Mouse (Mus musculus): Measurements from ENCODE around the gene Aff4. TPM values are rescaled to one million over a fixed set of nuclear protein-coding genes. Genes with fewer than 3 reads are reported as not detected.
"Not testable (repeated sequence)": the region's sequence is repeated elsewhere in the genome, so short reads cannot be mapped to it uniquely, and the experiment has no call there.

Aff4 gene
- total RNA-seq, 2 experiments from 2014 or later: 157 to 221 TPM

GRCm38 (mm10) chr11:53424826-53425225, 74.2 kb downstream of the Aff4 start:
- intact Hi-C loops (cut with DNase I): no loop called here
- no peak for DNase-seq (ENCODE audit: low spot score in 2 of 2)

GRCm38 (mm10) chr11:53425251-53425650, 74.6 kb downstream of the Aff4 start:
- DNase-seq (ENCODE audit: low spot score in 2 of 2): peak in 1 of 2 experiments; percentile 28
- intact Hi-C loops (cut with DNase I): no loop called here

- intact Hi-C loops (cut with DNase I): no loop called here
- no peak for DNase-seq (ENCODE audit: low spot score in 2 of 2)
These were observed 75.2 kb downstream of the Aff4 start for GRCm38 (mm10) chr11:53425711-53426255.

GRCm38 (mm10) chr11:53426914-53427313, 76.3 kb downstream of the Aff4 start:
- intact Hi-C loops (cut with DNase I): not testable (repeated sequence)

GRCm38 (mm10) chr11:53427993-53428715, 77.5 kb downstream of the Aff4 start:
- intact Hi-C loops (cut with DNase I): no loop called here
- no peak for DNase-seq (ENCODE audit: low spot score in 2 of 2)

More at GRCm38 (mm10) chr11:53426914-53427313, 76.3 kb downstream of the Aff4 start:
- not testable (repeated sequence) for DNase-seq (ENCODE audit: low spot score in 2 of 2)

GRCm38 (mm10) chr11:53428716-53429057, 78.1 kb downstream of the Aff4 start:
- no peak for DNase-seq (ENCODE audit: low spot score in 2 of 2)
- intact Hi-C loops (cut with DNase I): no loop called here

- DNase-seq (ENCODE audit: low spot score in 2 of 2): no peak
- intact Hi-C loops (cut with DNase I): no loop called here
These were observed 78.5 kb downstream of the Aff4 start for GRCm38 (mm10) chr11:53429182-53429581.

- intact Hi-C loops (cut with DNase I): no loop called here
- no peak for DNase-seq (ENCODE audit: low spot score in 2 of 2)
These were observed 79.7 kb downstream of the Aff4 start for GRCm38 (mm10) chr11:53430300-53430669.

- peak; percentile 98 to 99 for DNase-seq (ENCODE audit: low spot score in 2 of 2)
- intact Hi-C loops (cut with DNase I): no loop called here
These were observed 80.2 kb downstream of the Aff4 start, which contains the start of the genes Uqcrq and Gdf9 for GRCm38 (mm10) chr11:53430670-53431346. TSS of gene Uqcrq (minus strand) at chr11:53430831. TSS of gene Gdf9 (plus strand) at chr11:53431023.

GRCm38 (mm10) chr11:53431347-53432056, 80.9 kb downstream of the Aff4 start:
- no peak for DNase-seq (ENCODE audit: low spot score in 2 of 2)
- intact Hi-C loops (cut with DNase I): no loop called here

- no peak for DNase-seq (ENCODE audit: low spot score in 2 of 2)
- intact Hi-C loops (cut with DNase I): no loop called here
These were observed 82.4 kb downstream of the Aff4 start for GRCm38 (mm10) chr11:53433057-53433456.

- DNase-seq (ENCODE audit: low spot score in 2 of 2): no peak
- intact Hi-C loops (cut with DNase I): no loop called here
These were observed 84.9 kb downstream of the Aff4 start for GRCm38 (mm10) chr11:53435504-53435903.

GRCm38 (mm10) chr11:53436338-53436737, 85.7 kb downstream of the Aff4 start:
- intact Hi-C loops (cut with DNase I): no loop called here
- DNase-seq (ENCODE audit: low spot score in 2 of 2): no peak

GRCm38 (mm10) chr11:53441921-53442320, 91.3 kb downstream of the Aff4 start:
- DNase-seq (ENCODE audit: low spot score in 2 of 2): no peak

GRCm38 (mm10) chr11:53443861-53444260, 93.2 kb downstream of the Aff4 start:
- no peak for DNase-seq (ENCODE audit: low spot score in 2 of 2)
- intact Hi-C loops (cut with DNase I): no loop called here

More at GRCm38 (mm10) chr11:53441921-53442320, 91.3 kb downstream of the Aff4 start:
- intact Hi-C loops (cut with DNase I): no loop called here

GRCm38 (mm10) chr11:53445562-53445961, 94.9 kb downstream of the Aff4 start:
- intact Hi-C loops (cut with DNase I): no loop called here

GRCm38 (mm10) chr11:53446183-53446582, 95.5 kb downstream of the Aff4 start:
- no peak for DNase-seq (ENCODE audit: low spot score in 2 of 2)
- intact Hi-C loops (cut with DNase I): no loop called here

More at GRCm38 (mm10) chr11:53445562-53445961, 94.9 kb downstream of the Aff4 start:
- DNase-seq (ENCODE audit: low spot score in 2 of 2): no peak

GRCm38 (mm10) chr11:53447996-53448395, 97.4 kb downstream of the Aff4 start:
- DNase-seq (ENCODE audit: low spot score in 2 of 2): no peak
- intact Hi-C loops (cut with DNase I): no loop called here

GRCm38 (mm10) chr11:53448529-53448928, 97.9 kb downstream of the Aff4 start:
- intact Hi-C loops (cut with DNase I): no loop called here
- no peak for DNase-seq (ENCODE audit: low spot score in 2 of 2)

- intact Hi-C loops (cut with DNase I): no loop called here
- no peak for DNase-seq (ENCODE audit: low spot score in 2 of 2)
These were observed 99.6 kb downstream of the Aff4 start for GRCm38 (mm10) chr11:53450070-53450705.
